Mouse (Mus musculus) CD4-positive helper T cell, adult 2 months (primary cell): Measurements from ENCODE around the gene Olfr1297.

Source experiments
- DNase-seq: peaks from one replicate; pipeline ENCODE4 v3.0.0-alpha.2; 2012; ENCODE audit warnings: low read depth, missing footprints, low spot score

Olfr1297 gene

DNA sequence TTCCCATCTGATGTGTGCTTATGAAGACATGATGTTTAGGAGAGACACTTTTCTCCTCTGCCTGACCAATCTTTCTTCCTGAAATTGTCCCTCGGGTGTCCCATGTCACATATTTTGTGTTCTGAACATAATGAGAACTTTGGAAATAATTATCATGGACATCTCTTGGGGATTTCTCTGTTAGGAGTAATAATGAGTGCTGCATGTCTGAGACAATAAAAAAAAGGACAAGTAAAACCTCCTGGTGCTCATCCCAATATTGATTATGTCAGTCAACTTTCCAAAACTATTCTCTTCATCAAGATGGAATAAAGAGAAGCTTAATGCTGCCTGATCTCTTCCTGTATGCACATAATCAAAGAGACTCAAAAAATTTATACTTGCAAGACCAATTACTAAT is at the start of gene Olfr1297:
Gene Olfr1297 (minus strand): TSS at position 101 of the 400 bp plus-strand sequence.
- DNase-seq = no peak

DNA sequence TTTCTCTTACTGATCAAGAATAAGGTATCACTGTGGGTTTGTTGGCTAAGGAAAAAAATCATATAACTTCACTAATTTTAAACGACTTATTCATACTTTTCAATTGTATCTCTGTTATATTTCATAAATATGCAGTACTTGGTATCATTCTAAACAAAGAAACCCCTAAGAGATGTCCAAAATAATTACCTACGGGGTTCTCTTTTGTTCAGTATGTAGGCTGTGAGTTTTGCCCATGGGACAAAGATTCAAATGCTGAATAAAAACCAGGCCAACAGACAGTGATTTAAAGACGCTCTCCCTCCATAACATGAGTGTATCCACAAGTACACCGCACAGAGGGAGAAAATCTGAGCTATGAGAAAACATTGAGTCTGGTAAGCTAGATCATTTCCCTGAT is 34.8 kb upstream of the Olfr1297 start, which contains the start of gene Olfr1299:
Gene Olfr1299 (plus strand): TSS at position 301 of the 400 bp plus-strand sequence.
- DNase-seq = no peak

DNA sequence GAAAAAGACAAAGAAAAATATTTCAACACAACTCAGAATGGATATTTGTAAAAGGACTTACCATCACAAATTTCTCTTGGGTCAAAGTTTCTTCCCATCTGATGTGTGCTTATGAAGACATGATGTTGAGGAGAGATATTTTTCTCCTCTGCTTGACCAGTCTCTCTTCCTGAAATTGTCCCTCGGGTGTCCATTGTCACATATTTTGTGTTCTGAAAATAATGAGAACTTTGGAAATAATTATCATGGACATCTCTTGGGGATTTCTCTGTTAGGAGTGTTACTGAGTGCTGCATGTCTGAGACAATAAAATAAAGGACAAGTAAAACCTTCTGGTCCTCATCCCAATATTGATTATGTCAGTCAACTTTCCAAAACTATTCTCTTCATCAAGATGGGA is 22.8 kb upstream of the Olfr1297 start, which contains the start of gene Olfr1298:
Gene Olfr1298 (minus strand): TSS at position 101 of the 400 bp plus-strand sequence.
- DNase-seq = no peak

DNA sequence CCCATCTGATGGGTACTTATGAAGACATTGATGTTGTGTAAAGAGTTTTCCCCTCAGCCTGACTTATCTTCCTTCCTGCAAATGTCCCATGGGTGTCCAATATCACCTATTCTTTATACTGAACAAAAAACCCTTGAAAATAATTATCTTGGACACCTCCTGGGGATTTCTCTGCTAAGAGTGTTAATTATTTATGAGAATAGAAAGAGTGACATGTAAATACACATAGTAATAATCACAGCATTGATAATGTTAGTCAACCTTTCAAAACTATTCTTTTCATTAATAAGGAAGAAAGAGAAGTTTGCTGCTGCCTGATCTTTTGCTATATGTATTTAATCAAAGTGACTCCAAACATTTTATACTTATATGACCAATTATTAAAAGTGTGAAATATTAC is 56.7 kb downstream of the Olfr1297 start, which contains the start of gene Olfr1295:
Gene Olfr1295 (minus strand): TSS at position 101 of the 400 bp plus-strand sequence.
- no peak for DNase-seq
